In genomic region chr2:154621684-154622083, GRCm38 (mm10) we compare ENCODE assay signal across 29 mouse cellular contexts. TPM values are rescaled to one million over a fixed set of nuclear protein-coding genes. Genes with fewer than 3 reads are reported as not detected.
A peak's percentile ranks its signal among the peaks of the same experiment; 100 is the strongest.
DNase-seq lines count a peak whose midpoint lies in the region; ATAC-seq and TF ChIP-seq lines count a peak whose summit lies in the region.
"Had no signal": no experiment of that assay in that cellular context is flagged by ENCODE, and none has a peak within 500 bp of the region (broad histone marks: within the 10 kb centered on the region; RNA-seq: fewer than 3 reads in every experiment).

No protein-coding gene starts in this region.

- H3K9me3 ChIP-seq in heart, embryonic 14.5 days (ENCODE audit: control insufficient read depth, low read length) = 0 out of 2 replicates have a peak, but pooled peaks cover 4% of the 10 kb centered on the region
- no peaks in the 10 kb centered on the region for H3K9me3 ChIP-seq in stomach, postnatal 0 days (ENCODE audit: control insufficient read depth, low read length)
- H3K9me3 ChIP-seq: embryonic facial prominence, embryonic 13.5 days; forebrain, embryonic 15.5 days had no signal

- H3K9ac ChIP-seq in heart, embryonic 14.5 days (ENCODE audit: low read length) = no peak overlapping the region
- no peak overlapping the region for H3K9ac ChIP-seq in liver, adult 2 months (ENCODE audit: low read depth, low read length)
- H3K9ac ChIP-seq in stomach, postnatal 0 days (ENCODE audit: low read length) = no peak overlapping the region
- H3K9ac ChIP-seq: embryonic facial prominence, embryonic 13.5 days; forebrain, embryonic 15.5 days; heart, embryonic 13.5 days; limb, embryonic 12.5 days; midbrain, embryonic 12.5 days had no signal

- 0 out of 2 replicates have a peak, but pooled peaks have one; percentile 53 for ATAC-seq in heart, embryonic 14.5 days (ENCODE audit: insufficient number of reproducible peaks, insufficient read depth, low FRiP score, low read depth)
- 0 out of 2 replicates have a peak, but pooled peaks have one; percentile 6 for ATAC-seq in stomach, postnatal 0 days (ENCODE audit: low FRiP score, low TSS enrichment)
- ATAC-seq: forebrain, embryonic 15.5 days; hindbrain, embryonic 16.5 days had no signal

- H3K4me3 ChIP-seq in heart, embryonic 14.5 days (ENCODE audit: control insufficient read depth in 1 of 2, insufficient read depth in 1 of 2, low read depth in 1 of 2, low read length in 2 of 2) = no peak overlapping the region
- H3K4me3 ChIP-seq in liver, adult 2 months (ENCODE audit: insufficient read depth, low read depth, low read length) = no peak overlapping the region
- no peak overlapping the region for H3K4me3 ChIP-seq in stomach, postnatal 0 days (ENCODE audit: low read depth, low read length)
- H3K4me3 ChIP-seq: embryonic facial prominence, embryonic 13.5 days; forebrain, embryonic 15.5 days; heart, embryonic 13.5 days; limb, embryonic 12.5 days; midbrain, embryonic 12.5 days had no signal

- DNase-seq in heart, postnatal 10 days = no peak
- peak; percentile 72 for DNase-seq in liver, adult 2 months (ENCODE audit: extremely low read depth, low read depth, low spot score)
- no peak for DNase-seq in liver
- DNase-seq in kidney, postnatal 36 days = peak; percentile 58 to 60
- no peak for DNase-seq in stomach, postnatal 0 days (ENCODE audit: low spot score)
- DNase-seq in right cerebral cortex, postnatal 4 days = no peak
- DNase-seq: adrenal gland, postnatal 25 days; cerebellum, adult 11 months; cerebellum, postnatal 14 days; gastrocnemius, postnatal 36 days; lung, adult 18-20 months; spleen, adult 18-20 months; thymus, adult 18-20 months; thymus, postnatal 4 days had no signal

- peak overlapping the region; percentile 15 to 24; a peak in 2 of 4 replicates for H3K27ac ChIP-seq in heart, embryonic 14.5 days (replicated peaks in 1 of 2; ENCODE audit: control insufficient read depth in 1 of 2, insufficient read depth in 1 of 2, low read depth in 2 of 2, low read length in 2 of 2)
- H3K27ac ChIP-seq in liver, adult 2 months (replicated peaks; ENCODE audit: insufficient read depth, low read depth, low read length) = no peak overlapping the region
- no peak overlapping the region for H3K27ac ChIP-seq in stomach, postnatal 0 days (replicated peaks)
- H3K27ac ChIP-seq: embryonic facial prominence, embryonic 13.5 days; forebrain, embryonic 15.5 days; heart, embryonic 13.5 days; limb, embryonic 12.5 days; macrophage; midbrain, embryonic 12.5 days had no signal

- TF ChIP-seq EP300 in stomach, postnatal 0 days (optimal IDR thresholded peaks at IDR 0.05) = no peak

- no peaks in the 10 kb centered on the region for H3K79me2 ChIP-seq in liver, adult 2 months (ENCODE audit: control insufficient read depth, insufficient read depth, low read length)

- H3K27me3 ChIP-seq in heart, embryonic 14.5 days (ENCODE audit: control insufficient read depth, insufficient read depth, low read length) = no peaks in the 10 kb centered on the region
- H3K27me3 ChIP-seq in liver, adult 2 months (ENCODE audit: control insufficient read depth, insufficient read depth, low read length) = no peaks in the 10 kb centered on the region
- H3K27me3 ChIP-seq in stomach, postnatal 0 days (ENCODE audit: control insufficient read depth, insufficient read depth, low read length) = no peaks in the 10 kb centered on the region
- H3K27me3 ChIP-seq: CH12.LX; embryonic facial prominence, embryonic 13.5 days; forebrain, embryonic 15.5 days; heart, embryonic 13.5 days; limb, embryonic 12.5 days; midbrain, embryonic 12.5 days had no signal

- TF ChIP-seq POLR2A in liver, adult 2 months (IDR thresholded peaks at IDR 0.05; ENCODE audit: extremely low read depth, insufficient read depth, low read length) = no peak

- 68% methylated on average over 5 of the region's 5 CpGs for WGBS in heart, embryonic 14.5 days
- WGBS in liver, adult 2 months = 28% methylated on average over 5 of the region's 5 CpGs
- WGBS in stomach, postnatal 0 days = 56% methylated on average over 5 of the region's 5 CpGs

- peaks cover 0 to 4% of the 10 kb centered on the region in 2 experiments; a peak in 1 of 4 replicates for H3K4me1 ChIP-seq in heart, embryonic 14.5 days (ENCODE audit: control insufficient read depth in 2 of 2, insufficient read depth in 2 of 2, low read length in 2 of 2)
- no peaks in the 10 kb centered on the region for H3K4me1 ChIP-seq in liver, adult 2 months (ENCODE audit: control insufficient read depth, insufficient read depth, low read length)
- H3K4me1 ChIP-seq in stomach, postnatal 0 days (replicated peaks; ENCODE audit: control insufficient read depth, insufficient read depth) = no peaks in the 10 kb centered on the region
- H3K4me1 ChIP-seq: embryonic facial prominence, embryonic 13.5 days; forebrain, embryonic 15.5 days; heart, embryonic 13.5 days; limb, embryonic 12.5 days; midbrain, embryonic 12.5 days had no signal

- intact Hi-C loops in heart, postnatal 10 days (cut with DNase I) = no loop called here

- H3K4me2 ChIP-seq in heart, embryonic 14.5 days (ENCODE audit: low read length) = no peak overlapping the region
- H3K4me2 ChIP-seq in stomach, postnatal 0 days (replicated peaks; ENCODE audit: low read depth) = no peak overlapping the region
- H3K4me2 ChIP-seq: embryonic facial prominence, embryonic 13.5 days; forebrain, embryonic 15.5 days; heart, embryonic 13.5 days; limb, embryonic 12.5 days; midbrain, embryonic 12.5 days had no signal

- peak; percentile 45 for TF ChIP-seq CTCF in liver, adult 2 months (IDR thresholded peaks at IDR 0.05; ENCODE audit: low read depth, low read length)
- no peak for TF ChIP-seq CTCF in stomach, postnatal 0 days (IDR thresholded peaks at IDR 0.05; ENCODE audit: low read depth)

- peaks cover 16% of the 10 kb centered on the region for H3K36me3 ChIP-seq in heart, embryonic 14.5 days (ENCODE audit: control insufficient read depth, insufficient read depth, low read length)
- peaks cover 8% of the 10 kb centered on the region for H3K36me3 ChIP-seq in liver, adult 2 months (ENCODE audit: control insufficient read depth, insufficient read depth, low read length)
- H3K36me3 ChIP-seq in stomach, postnatal 0 days (ENCODE audit: control insufficient read depth, insufficient read depth, low read length) = no peaks in the 10 kb centered on the region

RNA-seq across cellular contexts. Expression of gene 4930519P11Rik, which starts 8.4 kb away (rescaled TPM):
- polyA plus RNA-seq in heart, embryonic 14.5 days (2014; fragmentation: Nextera tagmentation; extraction: Ambion mirVana) = not detected in 2 replicates
- not detected for total RNA-seq in heart, postnatal 10 days (2021)
- not detected in 2 replicates for total RNA-seq in liver, adult 2 months (2014; rRNA removed)
- polyA plus RNA-seq in liver, adult 2 months (2012; rRNA removed) = 0.37 TPM in 1 of 2 replicates, not detected in the other
- 0.22 and 0.28 TPM in 2 replicates for polyA plus RNA-seq in stomach, postnatal 0 days (2015; fragmentation: Nextera tagmentation; extraction: Ambion mirVana)
- total RNA-seq: CH12.LX; gastrocnemius, postnatal 36 days; hematopoietic stem cell, adult 5-6 weeks; layer of hippocampus, postnatal 25 days; left cerebral cortex, postnatal 10 days; MEL had no signal
- polyA plus RNA-seq: embryonic facial prominence, embryonic 13.5 days; heart, embryonic 13.5 days; large intestine, adult 2 months; limb, embryonic 12.5 days; macrophage; stomach, embryonic 14.5 days had no signal

RNA-seq across cellular contexts. Expression of gene Zfp341, which starts 8.6 kb away (rescaled TPM):
- 0.70 and 1.1 TPM in 2 replicates for polyA plus RNA-seq in heart, embryonic 14.5 days (2014; fragmentation: Nextera tagmentation; extraction: Ambion mirVana)
- 1 to 10 TPM; 2.2 to 2.9 TPM for total RNA-seq in heart, postnatal 10 days (2021)
- 0.18 and 1.0 TPM in 2 replicates for total RNA-seq in liver, adult 2 months (2014; rRNA removed)
- polyA plus RNA-seq in liver, adult 2 months (2012; rRNA removed) = 3.2 TPM in 2 replicates
- polyA plus RNA-seq in stomach, postnatal 0 days (2015; fragmentation: Nextera tagmentation; extraction: Ambion mirVana) = 0.27 and 0.45 TPM in 2 replicates

RNA-seq across cellular contexts. Expression of gene Pxmp4, which starts 18.2 kb away (rescaled TPM):
- 31.8 and 33.7 TPM in 2 replicates for polyA plus RNA-seq in heart, embryonic 14.5 days (2014; fragmentation: Nextera tagmentation; extraction: Ambion mirVana)
- 10 to 100 TPM; 25.7 to 26.8 TPM for total RNA-seq in heart, postnatal 10 days (2021)
- 39.9 and 51.1 TPM in 2 replicates for total RNA-seq in liver, adult 2 months (2014; rRNA removed)
- polyA plus RNA-seq in liver, adult 2 months (2012; rRNA removed) = 127 and 134 TPM in 2 replicates
- 49.7 and 52.8 TPM in 2 replicates for polyA plus RNA-seq in stomach, postnatal 0 days (2015; fragmentation: Nextera tagmentation; extraction: Ambion mirVana)

RNA-seq across cellular contexts. Expression of gene Chmp4b, which starts 29.8 kb away (rescaled TPM):
- polyA plus RNA-seq in heart, embryonic 14.5 days (2014; fragmentation: Nextera tagmentation; extraction: Ambion mirVana) = 13.0 and 16.6 TPM in 2 replicates
- total RNA-seq in heart, postnatal 10 days (2021) = 100 to 1,000 TPM; 125 to 126 TPM
- total RNA-seq in liver, adult 2 months (2014; rRNA removed) = 54.4 and 57.7 TPM in 2 replicates
- polyA plus RNA-seq in liver, adult 2 months (2012; rRNA removed) = 37.6 and 37.8 TPM in 2 replicates
- 37.3 and 42.7 TPM in 2 replicates for polyA plus RNA-seq in stomach, postnatal 0 days (2015; fragmentation: Nextera tagmentation; extraction: Ambion mirVana)

RNA-seq across cellular contexts. Expression of gene E2f1, which starts 52.0 kb away (rescaled TPM):
- polyA plus RNA-seq in heart, embryonic 14.5 days (2014; fragmentation: Nextera tagmentation; extraction: Ambion mirVana) = 7.2 and 8.6 TPM in 2 replicates
- total RNA-seq in heart, postnatal 10 days (2021) = 10 to 100 TPM; 10.2 to 10.4 TPM
- total RNA-seq in liver, adult 2 months (2014; rRNA removed) = 1.1 and 2.3 TPM in 2 replicates
- 2.4 and 3.8 TPM in 2 replicates for polyA plus RNA-seq in liver, adult 2 months (2012; rRNA removed)
- polyA plus RNA-seq in stomach, postnatal 0 days (2015; fragmentation: Nextera tagmentation; extraction: Ambion mirVana) = 5.7 and 6.1 TPM in 2 replicates

Comparison
In these comparisons a context has a peak if more than half of its experiments do, and no peak if none do; other contexts are left out.
1. DNase-seq: peak in liver, adult 2 months (single experiment) and kidney, postnatal 36 days (2 of 2); none in heart, postnatal 10 days (0 of 2), liver (single experiment), stomach, postnatal 0 days (single experiment) and right cerebral cortex, postnatal 4 days (single experiment).
2. H3K27ac ChIP-seq: peak in heart, embryonic 14.5 days (2 of 2); none in liver, adult 2 months (single experiment) and stomach, postnatal 0 days (single experiment).